Mouse (Mus musculus) stomach, postnatal 0 days (tissue): ENCODE measurements around the gene Bend6. TPM values are rescaled to one million over a fixed set of nuclear protein-coding genes. Genes with fewer than 3 reads are reported as not detected.

ENCODE experiments used
- ATAC-seq: fragments of 200-750 bp; cut with Nextera tagmentation; 2 replicates; pipeline ENCODE4 v1.8.0; 2017; ENCODE audit not compliant: low FRiP score, low TSS enrichment
- DNase-seq: peaks from one replicate; pipeline ENCODE4 v3.0.0-alpha.2; 2016; ENCODE audit warnings: low spot score
- H3K27ac ChIP-seq: fragments of 300-500 bp; sonication (generic); replicated peaks from 2 replicates; pipeline ENCODE4 v1.5.1; 2014; ENCODE audit warnings: mild to moderate bottlenecking, control low read depth
- H3K27me3 ChIP-seq: fragments of 300-500 bp; sonication (generic); 2 replicates; pipeline ENCODE4 v1.6.1; 2014; ENCODE audit warnings: low read length; ENCODE audit not compliant: control insufficient read depth, insufficient read depth
- H3K36me3 ChIP-seq: fragments of 300-500 bp; sonication (generic); 2 replicates; pipeline ENCODE4 v1.6.1; 2014; ENCODE audit warnings: low read length, mixed read lengths; ENCODE audit not compliant: control insufficient read depth, insufficient read depth
- H3K4me1 ChIP-seq: fragments of 300-500 bp; sonication (generic); replicated peaks from 2 replicates; pipeline ENCODE4 v1.6.1; 2014; ENCODE audit warnings: antibody characterized with exemption; ENCODE audit not compliant: control insufficient read depth, insufficient read depth
- H3K4me2 ChIP-seq: fragments of 300-500 bp; sonication (generic); replicated peaks from 2 replicates; pipeline ENCODE4 v1.6.1; 2014; ENCODE audit warnings: low read depth, mild to moderate bottlenecking, control low read depth, moderate library complexity
- H3K4me3 ChIP-seq: fragments of 300-500 bp; sonication (generic); 2 replicates; pipeline ENCODE4 v1.5.1; 2014; ENCODE audit warnings: low read depth, low read length, control low read depth
- H3K9ac ChIP-seq: fragments of 300-500 bp; sonication (generic); 2 replicates; pipeline ENCODE4 v1.6.1; 2014; ENCODE audit warnings: mild to moderate bottlenecking, low read length, control low read depth, mixed read lengths
- H3K9me3 ChIP-seq: fragments of 300-500 bp; sonication (generic); 2 replicates; pipeline ENCODE4 v1.6.1; 2016; ENCODE audit warnings: low read length; ENCODE audit not compliant: control insufficient read depth
- CTCF ChIP-seq: IDR thresholded peaks from 2 replicates; pipeline ENCODE4 v1.5.1; 2016; ENCODE audit warnings: antibody characterized with exemption, low read depth, mild to moderate bottlenecking, moderate library complexity
- EP300 ChIP-seq: optimal IDR thresholded peaks from 2 replicates; pipeline ENCODE3; 2016; ENCODE audit warnings: antibody characterized with exemption
- WGBS: fragments of 180-500 bp; shearing (Covaris S2); extraction: QIAGEN DNeasy Blood & Tissue Kit; methylation state at CpG from one replicate; pipeline ENCODE4 v1.1.7; 2014; 5-methylcytosine and 5-hydroxymethylcytosine counted together
- polyA plus RNA-seq: library from polyadenylated mRNA; unstranded; fragments of >200 nt; fragmentation: Nextera tagmentation; extraction: Ambion mirVana; gene quantifications from 2 replicates; pipeline ENCODE4 v1.2.1, GENCODE M21; 2015

Bend6 gene
- polyA plus RNA-seq, 1 experiment from 2014 or later: 0.86 TPM

DNA sequence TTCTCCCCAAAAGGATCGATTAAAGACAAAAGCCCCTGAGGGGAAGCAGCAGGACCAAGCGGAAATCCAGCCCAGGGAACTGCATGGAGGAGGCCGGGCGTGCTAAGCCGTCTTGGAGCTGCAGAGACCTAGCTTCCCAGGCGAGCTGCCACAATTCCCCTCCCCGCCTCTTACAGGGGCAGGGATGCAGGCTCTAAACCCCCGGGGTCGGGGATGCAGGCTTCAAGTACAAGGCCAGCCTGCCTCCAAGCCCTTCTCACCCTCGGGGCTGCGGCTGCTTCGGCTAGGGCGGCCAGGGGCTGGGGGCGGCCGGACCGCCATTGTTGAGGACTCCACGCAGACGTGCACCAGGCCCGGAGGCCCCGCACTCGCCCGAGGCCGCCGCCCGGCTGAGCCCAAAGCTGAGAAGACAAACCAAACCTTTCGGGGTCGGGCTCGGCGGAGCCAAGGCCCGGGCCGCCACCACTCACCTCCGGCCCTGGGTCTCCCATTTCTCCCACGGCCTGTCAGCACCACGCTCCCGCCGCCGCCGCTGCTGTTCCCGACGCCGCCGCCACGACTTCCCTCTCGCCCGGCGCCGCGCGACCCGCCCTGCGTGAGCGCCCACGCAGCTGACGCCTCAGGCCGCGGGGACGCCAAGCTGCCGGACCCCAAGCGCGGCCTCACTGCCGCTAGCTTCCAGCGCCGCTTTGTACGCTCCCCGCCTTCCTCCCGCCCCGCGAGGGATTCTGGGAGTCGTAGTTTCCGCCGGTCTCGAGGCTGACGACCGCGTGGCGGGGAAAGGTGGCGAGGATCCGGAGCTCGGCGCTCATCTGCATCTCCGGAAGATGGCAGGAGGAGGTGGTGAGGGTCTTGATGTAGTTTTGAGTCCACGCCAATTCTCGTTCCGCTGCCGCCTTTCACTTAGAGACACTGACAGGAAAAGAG, 93.5 kb downstream of the Bend6 start, which contains the start of gene Zfp451:
Gene Zfp451, minus strand, starts transcription at position 728 of the 927 bp plus-strand sequence.
- Histone ChIP-seq H3K9me3 (no peaks in the 10 kb centered on the region), H3K27ac (peak within 1 kb of the TSS; percentile 92), H3K4me1 (peaks cover 6% of the 10 kb centered on the region), H3K4me2 (peak within 1 kb of the TSS; percentile 74), H3K4me3 (peak within 1 kb of the TSS; percentile 86), H3K27me3 (no peaks in the 10 kb centered on the region), H3K9ac (peak within 1 kb of the TSS; percentile 95), H3K36me3 (no peaks in the 10 kb centered on the region)
- WGBS: under 1% methylated on average over 72 of the region's 85 CpGs
- peak; percentile 93 for DNase-seq
- peak; percentile 42 for TF ChIP-seq CTCF
- no peak for TF ChIP-seq EP300
- ATAC-seq: peak; percentile 97

- Histone ChIP-seq H3K4me1 (peaks cover 6% of the 10 kb centered on the region), H3K9ac (peak overlapping the region; percentile 95), H3K9me3 (no peaks in the 10 kb centered on the region), H3K36me3 (0 out of 2 replicates have a peak, but pooled peaks cover 3% of the 10 kb centered on the region), H3K4me2 (peak overlapping the region; percentile 74), H3K4me3 (peak overlapping the region; percentile 86), H3K27me3 (no peaks in the 10 kb centered on the region), H3K27ac (peak overlapping the region; percentile 92)
- ATAC-seq (no peak), DNase-seq (no peak)
- WGBS: 7% methylated on average over 11 of the region's 11 CpGs
- TF ChIP-seq CTCF (no peak), EP300 (no peak)
Measured at GRCm38 (mm10) chr1:33813495-33813867, 94.1 kb downstream of the Bend6 start.

- no peak for ATAC-seq
Measured at GRCm38 (mm10) chr1:33803323-33803722, 104.3 kb downstream of the Bend6 start.

More at GRCm38 (mm10) chr1:33803323-33803722, 104.3 kb downstream of the Bend6 start:
- no peak for DNase-seq
- H3K9me3 ChIP-seq: no peaks in the 10 kb centered on the region
- no peak overlapping the region for H3K9ac ChIP-seq
- H3K4me3 ChIP-seq: no peak overlapping the region
- no peaks in the 10 kb centered on the region for H3K27me3 ChIP-seq
- TF ChIP-seq CTCF: no peak
- no peak for TF ChIP-seq EP300
- H3K4me1 ChIP-seq: no peaks in the 10 kb centered on the region
- H3K36me3 ChIP-seq: peaks cover 18% of the 10 kb centered on the region
- no peak overlapping the region for H3K4me2 ChIP-seq
- 97% methylated on average over 2 of the region's 2 CpGs for WGBS
- H3K27ac ChIP-seq: no peak overlapping the region

Other genes with a start within 250 kb of the Bend6 start
- gene Prim2, start 238.0 kb downstream of the Bend6 start, polyA plus RNA-seq: 13.1 and 13.6 TPM in 2 replicates
- 14.9 and 17.0 TPM in 2 replicates for gene Rab23, start 187.9 kb downstream of the Bend6 start, polyA plus RNA-seq
- gene Bag2, start 150.0 kb downstream of the Bend6 start, polyA plus RNA-seq: 52.0 and 52.5 TPM in 2 replicates
- gene Zfp451, start 93.2 kb downstream of the Bend6 start, polyA plus RNA-seq: 7.1 and 7.6 TPM in 2 replicates
- 16.4 and 17.1 TPM in 2 replicates for gene Dst, start 409 bp upstream of the Bend6 start, polyA plus RNA-seq